ENCODE assay signal across 28 mouse cellular contexts in genomic region chr12:39572802-39573201, GRCm38 (mm10).
DNase-seq lines count a peak whose midpoint lies in the region; ATAC-seq and TF ChIP-seq lines count a peak whose summit lies in the region.
"Had no signal": no experiment of that assay in that cellular context is flagged by ENCODE, and none has a peak within 500 bp of the region (broad histone marks: within the 10 kb centered on the region; RNA-seq: fewer than 3 reads in every experiment).

No protein-coding gene starts in this region.

- H3K9me3 ChIP-seq in forebrain, postnatal 0 days (ENCODE audit: low read length): no peaks in the 10 kb centered on the region
- H3K9me3 ChIP-seq in forebrain, embryonic 15.5 days: no peaks in the 10 kb centered on the region
- H3K9me3 ChIP-seq in CH12.LX (replicated peaks; ENCODE audit: low read length): no peaks in the 10 kb centered on the region
- no peaks in the 10 kb centered on the region for H3K9me3 ChIP-seq in kidney, embryonic 15.5 days (replicated peaks)
- H3K9me3 ChIP-seq: forebrain, embryonic 10.5 days; forebrain, embryonic 13.5 days; heart, embryonic 10.5 days; heart, embryonic 13.5 days had no signal

- dilution Hi-C loops in CH12.LX (cut with MboI; ENCODE audit: extremely low pct_ligation_motif_present, extremely low pct_unique_long_range_greater_than_20kb, low sequenced_read_pairs): no loop called here

- no peak for TF ChIP-seq EP300 in CH12.LX (IDR thresholded peaks at IDR 0.05; ENCODE audit: low read length)

- no peak overlapping the region for H3K27ac ChIP-seq in forebrain, postnatal 0 days (ENCODE audit: low read depth, low read length)
- H3K27ac ChIP-seq in forebrain, embryonic 15.5 days (replicated peaks): no peak overlapping the region
- H3K27ac ChIP-seq in CH12.LX (ENCODE audit: insufficient read depth, low read depth): no peak overlapping the region
- no peak overlapping the region for H3K27ac ChIP-seq in cortical plate, adult 2 months (ENCODE audit: insufficient read depth, low read length)
- no peak overlapping the region for H3K27ac ChIP-seq in kidney, embryonic 15.5 days
- H3K27ac ChIP-seq: forebrain, embryonic 10.5 days; forebrain, embryonic 13.5 days; heart, adult 2 months; heart, embryonic 10.5 days; heart, embryonic 13.5 days; hindbrain, embryonic 14.5 days; hindbrain, postnatal 0 days had no signal

- WGBS in forebrain, postnatal 0 days: 38% methylated on average over 1 of the region's 1 CpGs
- 35% methylated on average over 1 of the region's 1 CpGs for WGBS in forebrain, embryonic 15.5 days
- WGBS in kidney, embryonic 15.5 days: 80% methylated on average over 1 of the region's 1 CpGs

- no peaks in the 10 kb centered on the region for H3K4me1 ChIP-seq in forebrain, postnatal 0 days (ENCODE audit: insufficient read depth)
- 0 out of 2 replicates have a peak, but pooled peaks cover 2% of the 10 kb centered on the region for H3K4me1 ChIP-seq in forebrain, embryonic 15.5 days
- H3K4me1 ChIP-seq in CH12.LX (ENCODE audit: control insufficient read depth in 1 of 2, insufficient read depth in 2 of 2): peaks cover 3 to 12% of the 10 kb centered on the region in 2 experiments; a peak in 3 of 4 replicates
- no peaks in the 10 kb centered on the region for H3K4me1 ChIP-seq in cortical plate, adult 2 months (ENCODE audit: control insufficient read depth, insufficient read depth, low read length)
- no peaks in the 10 kb centered on the region for H3K4me1 ChIP-seq in kidney, embryonic 15.5 days
- H3K4me1 ChIP-seq: forebrain, embryonic 10.5 days; forebrain, embryonic 13.5 days; heart, embryonic 10.5 days; heart, embryonic 13.5 days had no signal

- TF ChIP-seq POLR2A in CH12.LX (IDR thresholded peaks at IDR 0.05; ENCODE audit: low read depth, low read length): no peak
- no peak for TF ChIP-seq POLR2A in cortical plate, adult 2 months (IDR thresholded peaks at IDR 0.05; ENCODE audit: extremely low read depth, insufficient read depth, low read length)

- H3K4me2 ChIP-seq in forebrain, postnatal 0 days (ENCODE audit: low read depth): no peak overlapping the region
- no peak overlapping the region for H3K4me2 ChIP-seq in forebrain, embryonic 15.5 days (replicated peaks)
- H3K4me2 ChIP-seq in CH12.LX (ENCODE audit: insufficient read depth, low read depth, poor library complexity, severe bottlenecking): no peak overlapping the region
- H3K4me2 ChIP-seq in kidney, embryonic 15.5 days: no peak overlapping the region
- H3K4me2 ChIP-seq: forebrain, embryonic 13.5 days; heart, embryonic 13.5 days; hindbrain, embryonic 14.5 days had no signal

- H3K79me2 ChIP-seq in CH12.LX (replicated peaks; ENCODE audit: control insufficient read depth, extremely low read depth, insufficient read depth, poor library complexity, severe bottlenecking): no peaks in the 10 kb centered on the region

- DNase-seq in forebrain, postnatal 0 days: no peak
- no peak for DNase-seq in CH12.LX (ENCODE audit: extremely low read depth)
- DNase-seq in Muller cell, postnatal 12 days (ENCODE audit: inconsistent ontology term): peak; percentile 2
- no peak for DNase-seq in frontal cortex, postnatal 36 days (ENCODE audit: low spot score in 2 of 2)
- DNase-seq: adrenal gland, postnatal 10 days; adrenal gland, postnatal 36 days; B cell, adult 2 months; cerebellum, adult 11-12 months; cerebellum, adult 8-10 months; cerebellum, postnatal 10 days; cerebellum, postnatal 36 days; gastrocnemius, postnatal 10 days; gastrocnemius, postnatal 36 days; heart, adult 2 months; heart, postnatal 14 days; heart, postnatal 4 days had no signal

- peak; percentile 42 for TF ChIP-seq RAD21 in CH12.LX (IDR thresholded peaks at IDR 0.05; ENCODE audit: low read depth, low read length)

- no peaks in the 10 kb centered on the region for H3K27me3 ChIP-seq in forebrain, postnatal 0 days (ENCODE audit: insufficient read depth, low read length)
- no peaks in the 10 kb centered on the region for H3K27me3 ChIP-seq in forebrain, embryonic 15.5 days
- no peaks in the 10 kb centered on the region for H3K27me3 ChIP-seq in CH12.LX (replicated peaks)
- no peaks in the 10 kb centered on the region for H3K27me3 ChIP-seq in kidney, embryonic 15.5 days
- H3K27me3 ChIP-seq: forebrain, embryonic 13.5 days; heart, embryonic 13.5 days; Patski had no signal

- in situ Hi-C loops in CH12.LX (cut with MboI; ENCODE audit: low pct_ligation_motif_present, low pct_unique_long_range_greater_than_20kb, low sequenced_read_pairs): no loop called here

- no peak overlapping the region for H3K9ac ChIP-seq in forebrain, postnatal 0 days
- H3K9ac ChIP-seq in forebrain, embryonic 15.5 days (replicated peaks): no peak overlapping the region
- H3K9ac ChIP-seq in CH12.LX (ENCODE audit: insufficient read depth, low read depth): no peak overlapping the region
- H3K9ac ChIP-seq in kidney, embryonic 15.5 days: no peak overlapping the region
- H3K9ac ChIP-seq: forebrain, embryonic 13.5 days; heart, embryonic 13.5 days; hindbrain, embryonic 14.5 days had no signal

- TF ChIP-seq CTCF in forebrain, postnatal 0 days (IDR thresholded peaks at IDR 0.05; ENCODE audit: low read depth): peak; percentile 40
- peak in 1 of 2 experiments; percentile 53; a peak in 2 of 4 replicates for TF ChIP-seq CTCF in CH12.LX (conservative IDR thresholded peaks at IDR 0.05 in 1 of 2, IDR thresholded peaks at IDR 0.05 in 1 of 2; ENCODE audit: low read depth in 2 of 2, low read length in 2 of 2)
- TF ChIP-seq CTCF in cortical plate, adult 2 months (IDR thresholded peaks at IDR 0.05; ENCODE audit: extremely low read depth, insufficient read depth, low read length): peak; percentile 36

- ATAC-seq in forebrain, postnatal 0 days: no peak
- no peak for ATAC-seq in forebrain, embryonic 15.5 days (replicated peaks)
- ATAC-seq in kidney, embryonic 15.5 days (replicated peaks; ENCODE audit: low FRiP score): no peak
- ATAC-seq: forebrain, embryonic 13.5 days; hindbrain, postnatal 0 days; inflammation-experienced regulatory T-cells, adult 6 months; intestine, embryonic 16.5 days; Patski had no signal

- no peaks in the 10 kb centered on the region for H3K36me3 ChIP-seq in forebrain, postnatal 0 days (ENCODE audit: insufficient read depth)
- no peaks in the 10 kb centered on the region for H3K36me3 ChIP-seq in forebrain, embryonic 15.5 days
- H3K36me3 ChIP-seq in CH12.LX (replicated peaks in 1 of 2; ENCODE audit: control insufficient read depth in 1 of 2, insufficient read depth in 1 of 2, low read length in 1 of 2): no peaks in the 10 kb centered on the region
- no peaks in the 10 kb centered on the region for H3K36me3 ChIP-seq in kidney, embryonic 15.5 days
- H3K36me3 ChIP-seq: forebrain, embryonic 10.5 days; heart, embryonic 10.5 days; heart, embryonic 13.5 days had no signal

- no peak overlapping the region for H3K4me3 ChIP-seq in forebrain, postnatal 0 days (ENCODE audit: low read depth, low read length)
- H3K4me3 ChIP-seq in forebrain, embryonic 15.5 days: no peak overlapping the region
- H3K4me3 ChIP-seq in CH12.LX (replicated peaks in 1 of 3; ENCODE audit: low read depth in 2 of 3, low read length in 2 of 3, poor library complexity in 1 of 3): no peak overlapping the region
- no peak overlapping the region for H3K4me3 ChIP-seq in cortical plate, adult 2 months (ENCODE audit: insufficient read depth, low read length)
- no peak overlapping the region for H3K4me3 ChIP-seq in kidney, embryonic 15.5 days (replicated peaks)
- H3K4me3 ChIP-seq: forebrain, embryonic 10.5 days; forebrain, embryonic 13.5 days; heart, adult 2 months; heart, embryonic 10.5 days; heart, embryonic 13.5 days had no signal

TF ChIP-seq in CH12.LX, 34 proteins besides CTCF, POLR2A, EP300 and RAD21:
- TF ChIP-seq NRF1 (IDR thresholded peaks at IDR 0.05; ENCODE audit: low read depth, low read length): no peak
- no peak for TF ChIP-seq UBTF (IDR thresholded peaks at IDR 0.05; ENCODE audit: low read depth, low read length)
- TF ChIP-seq SMC3 (IDR thresholded peaks at IDR 0.05; ENCODE audit: low read depth, low read length): peak; percentile 35; the same call in 1 of the 2 replicates
- TF ChIP-seq MAZ (IDR thresholded peaks at IDR 0.05; ENCODE audit: low read depth, low read length): no peak
- no peak for TF ChIP-seq NELFE (IDR thresholded peaks at IDR 0.05; ENCODE audit: low read depth, low read length)
